Mouse (Mus musculus) CH12.LX (cell line): ENCODE data around the gene Sf3b2. TPM values are rescaled to one million over a fixed set of nuclear protein-coding genes. Genes with fewer than 3 reads are reported as not detected.

Source experiments
- DNase-seq: peaks from one replicate; pipeline ENCODE4 v3.0.0-alpha.2; 2013; ENCODE audit errors: extremely low read depth
- H3K27ac ChIP-seq: 2 replicates; pipeline ENCODE4 v1.5.1; 2012; ENCODE audit warnings: low read depth, mild to moderate bottlenecking, control low read depth, moderate library complexity; ENCODE audit not compliant: insufficient read depth
- H3K27me3 ChIP-seq: replicated peaks from 2 replicates; pipeline ENCODE3; 2012; ENCODE audit warnings: inconsistent platforms
- H3K36me3 ChIP-seq, 2 experiments: replicated peaks in 1 of 2; 2 replicates each; pipeline versions ENCODE3 to v1.6.1; 2012; ENCODE audit warnings: inconsistent platforms in 1 of 2, low read length in 1 of 2, mild to moderate bottlenecking in 1 of 2, mixed read lengths in 1 of 2, moderate library complexity in 1 of 2; ENCODE audit not compliant: control insufficient read depth in 1 of 2, insufficient read depth in 1 of 2
- H3K4me1 ChIP-seq, 2 experiments: 2 replicates each; pipeline ENCODE4 v1.6.1; 2012; ENCODE audit warnings: inconsistent platforms in 1 of 2, moderate library complexity in 1 of 2; ENCODE audit not compliant: insufficient read depth in 2 of 2, control insufficient read depth in 1 of 2
- H3K4me2 ChIP-seq: 2 replicates; pipeline ENCODE4 v1.6.1; 2012; ENCODE audit warnings: low read depth, mild to moderate bottlenecking, control low read depth; ENCODE audit not compliant: poor library complexity, insufficient read depth, severe bottlenecking
- H3K4me3 ChIP-seq, 3 experiments: fragments of 150-350 bp in 1 of 3; sonication (generic) in 1 of 3; replicated peaks in 1 of 3; 2 replicates each; pipeline versions ENCODE3 to v1.5.1; 2011 to 2012; ENCODE audit warnings: low read depth in 2 of 3, low read length in 2 of 3, mild to moderate bottlenecking in 2 of 3, moderate library complexity in 2 of 3, control low read depth in 1 of 3, improper control_type of control experiment in 1 of 3, inconsistent platforms in 1 of 3, mixed read lengths in 1 of 3; ENCODE audit not compliant: poor library complexity in 1 of 3
- H3K79me2 ChIP-seq: replicated peaks from 2 replicates; pipeline ENCODE4 v1.6.1; 2012; ENCODE audit warnings: mild to moderate bottlenecking, moderate library complexity; ENCODE audit not compliant: control insufficient read depth, poor library complexity, insufficient read depth, severe bottlenecking; ENCODE audit errors: extremely low read depth
- H3K9ac ChIP-seq: 2 replicates; pipeline ENCODE4 v1.6.1; 2012; ENCODE audit warnings: low read depth, mild to moderate bottlenecking, control low read depth, moderate library complexity; ENCODE audit not compliant: insufficient read depth
- H3K9me3 ChIP-seq: replicated peaks from 2 replicates; pipeline ENCODE3; 2012; ENCODE audit warnings: low read length, inconsistent platforms, mixed read lengths
- BHLHE40 ChIP-seq: IDR thresholded peaks from 2 replicates; pipeline ENCODE4 v1.6.1; 2011; ENCODE audit warnings: mild to moderate bottlenecking, low read depth, low read length, improper control_type of control experiment
- CHD1 ChIP-seq: IDR thresholded peaks from 2 replicates; pipeline ENCODE4 v1.6.1; 2012; ENCODE audit warnings: low read depth, low read length, improper control_type of control experiment, inconsistent platforms
- CHD2 ChIP-seq: IDR thresholded peaks from 2 replicates; pipeline ENCODE4 v1.6.1; 2011; ENCODE audit warnings: low read length, improper control_type of control experiment
- CTCF ChIP-seq, 2 experiments: IDR thresholded peaks in 1 of 2; conservative IDR thresholded peaks in 1 of 2; 2 replicates each; pipeline ENCODE4 v1.5.1; 2011 to 2012; ENCODE audit warnings: low read depth in 2 of 2, low read length in 2 of 2, improper control_type of control experiment in 1 of 2, inconsistent platforms in 1 of 2, mild to moderate bottlenecking in 1 of 2, moderate library complexity in 1 of 2
- ELF1 ChIP-seq: IDR thresholded peaks from 2 replicates; pipeline ENCODE4 v1.6.1; 2014; ENCODE audit warnings: low read depth, mild to moderate bottlenecking, inconsistent platforms, low read length, improper control_type of control experiment
- EP300 ChIP-seq: IDR thresholded peaks from 2 replicates; pipeline ENCODE4 v1.6.1; 2011; ENCODE audit warnings: low read length, improper control_type of control experiment
- GABPA ChIP-seq: IDR thresholded peaks from 2 replicates; pipeline ENCODE4 v1.6.1; 2012; ENCODE audit warnings: low read depth, low read length, improper control_type of control experiment, inconsistent platforms; ENCODE audit not compliant: insufficient replicate concordance
- HCFC1 ChIP-seq: IDR thresholded peaks from 2 replicates; pipeline ENCODE4 v1.6.1; 2012; ENCODE audit warnings: low read depth, mild to moderate bottlenecking, inconsistent platforms, low read length, improper control_type of control experiment
- IRF4 ChIP-seq: IDR thresholded peaks from 2 replicates; pipeline ENCODE4 v1.6.1; 2014; ENCODE audit warnings: low read depth, mild to moderate bottlenecking, inconsistent platforms, low read length, improper control_type of control experiment
- KAT2A ChIP-seq: IDR thresholded peaks from 2 replicates; pipeline ENCODE4 v1.6.1; 2012; ENCODE audit warnings: low read length, improper control_type of control experiment, inconsistent platforms; ENCODE audit not compliant: insufficient replicate concordance
- MAFK ChIP-seq: IDR thresholded peaks from 2 replicates; pipeline ENCODE4 v1.6.1; 2011; ENCODE audit warnings: low read length, improper control_type of control experiment; ENCODE audit not compliant: insufficient replicate concordance
- MAX ChIP-seq: IDR thresholded peaks from 2 replicates; pipeline ENCODE4 v1.6.1; 2011; ENCODE audit warnings: low read length, improper control_type of control experiment
- MAZ ChIP-seq: IDR thresholded peaks from 2 replicates; pipeline ENCODE4 v1.6.1; 2012; ENCODE audit warnings: low read depth, mild to moderate bottlenecking, inconsistent platforms, low read length, improper control_type of control experiment, moderate library complexity
- MEF2A ChIP-seq: IDR thresholded peaks from 2 replicates; pipeline ENCODE4 v1.6.1; 2014; ENCODE audit warnings: low read depth, mild to moderate bottlenecking, inconsistent platforms, low read length, improper control_type of control experiment, borderline replicate concordance
- MXI1 ChIP-seq: IDR thresholded peaks from 2 replicates; pipeline ENCODE4 v1.6.1; 2011; ENCODE audit warnings: mild to moderate bottlenecking, low read depth, low read length, improper control_type of control experiment
- MYC ChIP-seq: IDR thresholded peaks from 2 replicates; pipeline ENCODE4 v1.6.1; 2011; ENCODE audit warnings: low read depth, mild to moderate bottlenecking, improper control_type of control experiment, low read length
- NELFE ChIP-seq: IDR thresholded peaks from 2 replicates; pipeline ENCODE4 v1.6.1; 2011; ENCODE audit warnings: low read depth, low read length, improper control_type of control experiment
- NRF1 ChIP-seq: IDR thresholded peaks from 2 replicates; pipeline ENCODE4 v1.6.1; 2014; ENCODE audit warnings: low read depth, mild to moderate bottlenecking, inconsistent platforms, low read length, improper control_type of control experiment, moderate library complexity
- RAD21 ChIP-seq: IDR thresholded peaks from 2 replicates; pipeline ENCODE4 v1.6.1; 2011; ENCODE audit warnings: low read depth, mild to moderate bottlenecking, low read length, improper control_type of control experiment, moderate library complexity
- SMC3 ChIP-seq: IDR thresholded peaks from 2 replicates; pipeline ENCODE4 v1.6.1; 2011; ENCODE audit warnings: low read depth, low read length, improper control_type of control experiment
- TBP ChIP-seq: conservative IDR thresholded peaks from 2 replicates; pipeline ENCODE4 v1.6.1; 2011; ENCODE audit warnings: low read depth, low read length, improper control_type of control experiment
- TCF12 ChIP-seq: IDR thresholded peaks from 2 replicates; pipeline ENCODE4 v1.6.1; 2014; ENCODE audit warnings: low read depth, mild to moderate bottlenecking, inconsistent platforms, low read length, improper control_type of control experiment
- UBTF ChIP-seq: IDR thresholded peaks from 2 replicates; pipeline ENCODE4 v1.6.1; 2012; ENCODE audit warnings: low read depth, mild to moderate bottlenecking, inconsistent platforms, low read length, improper control_type of control experiment, moderate library complexity
- USF1 ChIP-seq: IDR thresholded peaks from 2 replicates; pipeline ENCODE4 v1.6.1; 2014; ENCODE audit warnings: low read depth, mild to moderate bottlenecking, inconsistent platforms, low read length, improper control_type of control experiment
- USF2 ChIP-seq: conservative IDR thresholded peaks from 2 replicates; pipeline ENCODE4 v1.6.1; 2011; ENCODE audit warnings: low read depth, low read length, improper control_type of control experiment
- ZKSCAN1 ChIP-seq: IDR thresholded peaks from 2 replicates; pipeline ENCODE4 v1.6.1; 2012; ENCODE audit warnings: low read depth, inconsistent platforms, low read length, improper control_type of control experiment, borderline replicate concordance
- ZMIZ1 ChIP-seq: IDR thresholded peaks from 2 replicates; pipeline ENCODE4 v1.6.1; 2012; ENCODE audit warnings: low read depth, mild to moderate bottlenecking, inconsistent platforms, low read length, improper control_type of control experiment
- ZNF384 ChIP-seq: IDR thresholded peaks from 2 replicates; pipeline ENCODE4 v1.6.1; 2012; ENCODE audit warnings: low read depth, low read length, improper control_type of control experiment, inconsistent platforms
- dilution Hi-C: fragments of 300-500 bp; cut with MboI; formaldehyde crosslinking; loops from 2 replicates; pipeline ENCODE4 v1.14.3; 2020; ENCODE audit warnings: low sequenced_read_pairs; ENCODE audit not compliant: extremely low pct_unique_long_range_greater_than_20kb, extremely low pct_ligation_motif_present
- in situ Hi-C: fragments of 300-500 bp; cut with MboI; formaldehyde crosslinking; loops from 3 replicates; pipeline ENCODE4 v1.14.3; 2019; ENCODE audit warnings: low sequenced_read_pairs, low pct_ligation_motif_present, low pct_unique_long_range_greater_than_20kb, mixed read lengths
- polyA plus RNA-seq: library from polyadenylated mRNA; unstranded; fragments of >175 nt; gene quantifications from 2 replicates; pipeline ENCODE4 v1.2.1, GENCODE M21; 2012; ENCODE audit warnings: low read depth; ENCODE audit not compliant: insufficient read length
- total RNA-seq, 2 experiments: library from RNA; depleted of rRNA; stranded (reverse); fragments of 300-350 nt in 1 of 2; fragments of >200 nt in 1 of 2; gene quantifications; 2 replicates each; pipeline ENCODE4 v1.2.3; 2012 to 2014

Sf3b2 gene
- total and polyA plus RNA-seq, 3 experiments, result 161 to 238 (median 191) TPM

GRCm38 (mm10) chr19:5306279-5306678, 11.0 kb upstream of the Sf3b2 start:
- in situ Hi-C loops (no loop called here), dilution Hi-C loops (no loop called here)
- Histone ChIP-seq H3K36me3 (no peaks in the 10 kb centered on the region), H3K9me3 (peaks cover 12% of the 10 kb centered on the region), H3K27ac (no peak overlapping the region), H3K4me1 (peaks cover 0 to 7% of the 10 kb centered on the region in 2 experiments; a peak in 2 of 4 replicates), H3K79me2 (no peaks in the 10 kb centered on the region), H3K4me3 (no peak overlapping the region), H3K9ac (no peak overlapping the region), H3K27me3 (peaks cover 15% of the 10 kb centered on the region), H3K4me2 (no peak overlapping the region)
- no peak for DNase-seq
- no peak for TF ChIP-seq EP300
- no peak for TF ChIP-seq TCF12
- no peak for TF ChIP-seq MYC
- no peak for TF ChIP-seq UBTF
- no peak for TF ChIP-seq USF1
- no peak for TF ChIP-seq MAFK
- TF ChIP-seq CHD1, result no peak
- no peak for TF ChIP-seq TBP
- TF ChIP-seq CTCF (conservative IDR thresholded peaks at IDR 0.05 in 1 of 2, IDR thresholded peaks at IDR 0.05 in 1 of 2; ENCODE audit: low read depth in 2 of 2, low read length in 2 of 2), result peak in 1 of 2 experiments; percentile 48; a peak in 2 of 4 replicates
- TF ChIP-seq MEF2A, result no peak
- no peak for TF ChIP-seq ELF1
- TF ChIP-seq KAT2A, result no peak
- TF ChIP-seq NRF1, result no peak
- no peak for TF ChIP-seq ZMIZ1
- no peak for TF ChIP-seq ZNF384
- no peak for TF ChIP-seq MAX
- no peak for TF ChIP-seq ZKSCAN1
- no peak for TF ChIP-seq NELFE
- peak; percentile 27; the same call in 1 of the 2 replicates for TF ChIP-seq SMC3
- peak; percentile 23 for TF ChIP-seq RAD21
- no peak for TF ChIP-seq GABPA
- no peak for TF ChIP-seq USF2

DNA sequence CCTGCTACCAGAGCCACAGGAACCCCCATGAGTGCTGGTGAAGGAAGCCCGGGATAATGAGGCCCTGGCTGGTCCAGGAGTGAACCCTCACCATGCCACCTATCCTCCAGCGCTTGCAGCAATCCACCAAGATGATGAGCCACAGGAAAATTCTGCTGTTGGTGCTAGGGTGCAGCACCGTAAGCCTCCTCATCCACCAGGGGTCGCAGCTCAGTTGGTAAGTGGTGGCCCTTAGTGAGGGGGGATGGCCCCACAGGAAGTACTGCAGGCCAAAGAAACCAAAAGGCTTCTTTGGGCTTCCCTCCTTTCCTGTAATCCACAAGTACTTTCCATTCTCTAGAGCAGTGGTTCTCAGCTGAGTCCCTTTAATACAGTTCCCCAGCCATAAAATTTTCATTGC, 7.2 kb upstream of the Sf3b2 start:
- Histone ChIP-seq H3K79me2 (no peaks in the 10 kb centered on the region), H3K4me1 (peaks cover 0 to 14% of the 10 kb centered on the region in 2 experiments; a peak in 2 of 4 replicates), H3K4me2 (no peak overlapping the region), H3K27me3 (peaks cover 2% of the 10 kb centered on the region), H3K4me3 (no peak overlapping the region), H3K9ac (no peak overlapping the region), H3K9me3 (peaks cover 9% of the 10 kb centered on the region), H3K36me3 (no peaks in the 10 kb centered on the region), H3K27ac (no peak overlapping the region)
- DNase-seq, result peak; percentile 80
- dilution Hi-C loops (no loop called here), in situ Hi-C loops (loop anchor here (5.0 kb wide), 1 partner anchor 35 kb away; the partner anchor contains the start of gene Catsper1)
- TF ChIP-seq ZNF384 (no peak), TBP (no peak), MAX (no peak), BHLHE40 (no peak), UBTF (no peak), MXI1 (no peak), SMC3 (peak; percentile 88), ZMIZ1 (no peak), MAZ (peak; percentile 65; the same call in 1 of the 2 replicates), CHD1 (no peak), HCFC1 (peak; percentile 53), NELFE (no peak), USF2 (no peak), ELF1 (peak; percentile 59), CHD2 (no peak), RAD21 (peak; percentile 55), IRF4 (peak; percentile 39; the same call in 1 of the 2 replicates), EP300 (no peak), CTCF (conservative IDR thresholded peaks at IDR 0.05 in 1 of 2, IDR thresholded peaks at IDR 0.05 in 1 of 2; ENCODE audit: low read depth in 2 of 2, low read length in 2 of 2) (peak; percentile 59 to 86), NRF1 (no peak), MEF2A (0 out of 2 replicates have a peak, but pooled peaks have one; percentile 13), TCF12 (no peak)
